Mouse (Mus musculus) heart, embryonic 12.5 days (tissue): ENCODE data around the gene Opcml. TPM values are rescaled to one million over a fixed set of nuclear protein-coding genes. Genes with fewer than 3 reads are reported as not detected.
A peak's percentile ranks its signal among the peaks of the same experiment; 100 is the strongest.

Experiments used
- ATAC-seq: fragments of 200-750 bp; cut with Nextera tagmentation; 2 replicates; pipeline ENCODE4 v1.8.0; 2017; ENCODE audit warnings: moderate TSS enrichment, moderate library complexity; ENCODE audit not compliant: insufficient number of reproducible peaks, low FRiP score
- H3K27ac ChIP-seq: fragments of 300-500 bp; sonication (generic); 2 replicates; pipeline ENCODE4 v1.5.1; 2016; ENCODE audit warnings: mild to moderate bottlenecking, moderate library complexity; ENCODE audit not compliant: poor library complexity, severe bottlenecking
- H3K27me3 ChIP-seq: fragments of 300-500 bp; sonication (generic); replicated peaks from 2 replicates; pipeline ENCODE4 v1.6.1; 2016; ENCODE audit warnings: mild to moderate bottlenecking, moderate library complexity
- H3K36me3 ChIP-seq: fragments of 300-500 bp; sonication (generic); 2 replicates; pipeline ENCODE4 v1.6.1; 2016; ENCODE audit warnings: mild to moderate bottlenecking, moderate library complexity
- H3K4me1 ChIP-seq: fragments of 300-500 bp; sonication (generic); replicated peaks from 2 replicates; pipeline ENCODE4 v1.6.1; 2016; ENCODE audit warnings: mild to moderate bottlenecking
- H3K4me2 ChIP-seq: fragments of 300-500 bp; sonication (generic); 2 replicates; pipeline ENCODE4 v1.6.1; 2016; ENCODE audit warnings: mild to moderate bottlenecking, moderate library complexity
- H3K4me3 ChIP-seq: fragments of 300-500 bp; sonication (generic); 2 replicates; pipeline ENCODE4 v1.5.1; 2016; ENCODE audit warnings: mild to moderate bottlenecking
- H3K9ac ChIP-seq: fragments of 300-500 bp; sonication (generic); 2 replicates; pipeline ENCODE4 v1.6.1; 2016; ENCODE audit warnings: mild to moderate bottlenecking, moderate library complexity
- H3K9me3 ChIP-seq: fragments of 300-500 bp; sonication (generic); replicated peaks from 2 replicates; pipeline ENCODE4 v1.6.1; 2016; ENCODE audit warnings: mild to moderate bottlenecking, moderate library complexity
- WGBS: fragments of 180-500 bp; shearing (Covaris S2); methylation state at CpG from one replicate; pipeline ENCODE4 v1.1.7; 2016; 5-methylcytosine and 5-hydroxymethylcytosine counted together
- polyA plus RNA-seq: library from polyadenylated mRNA; unstranded; fragments of >200 nt; fragmentation: Nextera tagmentation; extraction: Ambion mirVana; gene quantifications from 2 replicates; pipeline ENCODE4 v1.2.1, GENCODE M21; 2016

The Opcml gene
- polyA plus RNA-seq, 1 experiment from 2014 or later: 1.4 TPM

DNA sequence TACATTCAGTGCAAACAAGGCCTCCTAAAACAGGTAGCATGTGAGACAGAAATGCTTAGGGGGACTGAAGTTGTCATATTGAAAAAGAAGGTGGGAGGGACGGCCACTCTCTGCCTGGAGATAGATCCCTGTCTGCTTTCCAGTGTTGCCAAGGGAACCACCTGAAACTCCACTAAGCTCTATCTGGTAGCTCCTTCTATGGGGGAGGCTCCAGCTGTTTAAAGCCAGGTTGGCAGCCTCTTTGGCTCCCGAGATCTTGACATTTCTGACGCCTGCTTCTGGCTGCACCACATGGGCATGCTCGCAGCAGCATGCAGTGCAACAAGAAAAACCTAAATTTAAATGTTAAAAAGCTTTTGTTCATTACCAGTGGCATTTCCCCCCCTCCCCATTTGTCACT lies 537.4 kb downstream of the Opcml start:
- H3K36me3 ChIP-seq: no peaks in the 10 kb centered on the region
- ATAC-seq: no peak
- H3K9ac ChIP-seq: no peak overlapping the region
- no peak overlapping the region for H3K4me3 ChIP-seq
- no peaks in the 10 kb centered on the region for H3K9me3 ChIP-seq
- H3K4me2 ChIP-seq: no peak overlapping the region
- H3K27me3 ChIP-seq: no peaks in the 10 kb centered on the region
- WGBS: 41% methylated on average over 4 of the region's 4 CpGs
- no peak overlapping the region for H3K27ac ChIP-seq
- peaks cover 7% of the 10 kb centered on the region for H3K4me1 ChIP-seq

DNA sequence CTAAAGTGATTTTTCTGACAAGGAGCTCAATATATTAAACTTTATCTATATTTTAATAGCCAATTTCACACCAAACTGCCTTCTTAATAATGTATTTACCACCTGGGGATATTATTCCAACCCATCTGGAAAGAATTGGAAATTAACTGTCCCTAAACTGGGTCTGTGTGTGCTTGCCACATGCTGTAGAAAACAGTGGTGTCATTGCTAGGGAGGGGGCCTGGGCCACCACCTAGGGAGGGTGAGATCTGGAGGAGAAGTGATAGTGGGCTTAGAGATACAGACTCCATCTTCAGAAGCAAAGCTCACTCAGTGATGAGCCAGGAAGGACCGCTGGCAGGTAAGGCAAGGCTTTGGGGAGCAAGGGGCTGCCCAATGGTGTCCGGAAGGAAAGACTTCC lies 537.9 kb downstream of the Opcml start:
- WGBS: 78% methylated on average over 2 of the region's 2 CpGs
- H3K9ac ChIP-seq: no peak overlapping the region

DNA sequence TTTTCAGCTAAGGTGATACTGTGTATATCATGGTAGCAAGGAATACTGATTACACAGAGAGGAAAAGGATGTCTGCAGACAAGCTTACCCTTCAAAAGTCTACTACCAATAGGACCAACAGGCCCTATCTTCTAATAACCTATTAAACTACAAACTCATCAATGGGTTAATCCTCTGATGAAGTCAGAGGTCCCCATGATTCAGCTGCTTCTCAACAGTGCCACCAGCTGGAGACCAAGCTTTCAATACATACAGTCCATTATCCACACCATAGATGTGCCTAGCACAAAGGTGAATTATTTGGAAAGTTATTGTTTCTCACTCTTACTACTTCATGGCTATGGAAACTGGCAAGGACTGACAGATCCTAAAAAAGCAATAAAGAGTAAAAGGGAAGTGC lies 538.9 kb downstream of the Opcml start:
- no peaks in the 10 kb centered on the region for H3K27me3 ChIP-seq
- no peaks in the 10 kb centered on the region for H3K9me3 ChIP-seq
- peaks cover 7% of the 10 kb centered on the region for H3K4me1 ChIP-seq
- H3K4me2 ChIP-seq: no peak overlapping the region
- no peak for ATAC-seq
- H3K36me3 ChIP-seq: no peaks in the 10 kb centered on the region
- H3K27ac ChIP-seq: no peak overlapping the region
- no peak overlapping the region for H3K9ac ChIP-seq
- no peak overlapping the region for H3K4me3 ChIP-seq

More for the DNA sequence above, 537.9 kb downstream of the Opcml start:
- Histone ChIP-seq H3K4me1 (peaks cover 7% of the 10 kb centered on the region), H3K27ac (no peak overlapping the region), H3K27me3 (no peaks in the 10 kb centered on the region), H3K4me2 (no peak overlapping the region), H3K9me3 (no peaks in the 10 kb centered on the region), H3K4me3 (no peak overlapping the region), H3K36me3 (no peaks in the 10 kb centered on the region)
- no peak for ATAC-seq

DNA sequence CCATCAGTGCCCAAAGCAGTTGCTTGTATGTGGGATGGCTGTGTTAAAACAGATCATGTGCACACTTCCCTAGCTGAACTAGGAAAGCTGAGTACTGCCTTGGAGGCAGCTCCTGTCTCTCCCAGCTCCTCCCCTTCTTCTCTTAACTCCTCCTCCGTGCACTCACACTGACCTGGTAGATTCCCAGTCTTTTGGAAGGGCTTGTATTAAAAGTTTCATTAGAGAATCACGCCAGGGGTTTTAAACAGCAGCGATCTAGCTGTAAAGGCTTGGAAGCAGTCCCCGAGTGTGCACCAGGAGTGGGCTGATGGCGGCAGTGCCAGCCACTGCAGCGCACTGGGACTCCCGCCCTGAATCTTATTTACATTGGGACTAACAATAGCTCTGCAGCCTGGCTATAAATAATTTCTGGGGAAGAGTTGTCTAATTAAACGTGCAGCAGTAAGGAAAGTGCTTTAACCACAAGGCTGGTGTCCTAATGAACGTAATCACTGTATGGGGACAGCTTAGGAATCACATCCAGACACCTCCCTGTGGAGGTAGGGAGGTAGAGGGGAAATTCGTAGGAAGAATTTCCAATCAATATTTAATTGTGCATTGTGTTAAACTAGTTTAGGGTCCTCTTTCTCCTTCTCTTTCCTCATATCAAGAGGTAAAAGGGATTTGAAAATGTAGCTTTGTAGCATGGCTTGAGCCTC lies 546.1 kb downstream of the Opcml start:
- H3K4me1 ChIP-seq: no peaks in the 10 kb centered on the region
- no peak overlapping the region for H3K9ac ChIP-seq
- no peak overlapping the region for H3K27ac ChIP-seq
- H3K36me3 ChIP-seq: no peaks in the 10 kb centered on the region
- H3K9me3 ChIP-seq: no peaks in the 10 kb centered on the region
- no peak for ATAC-seq
- H3K27me3 ChIP-seq: no peaks in the 10 kb centered on the region
- H3K4me2 ChIP-seq: peak overlapping the region; percentile 47
- WGBS: 43% methylated on average over 10 of the region's 10 CpGs
- H3K4me3 ChIP-seq: peak overlapping the region; percentile 19; the same call in 1 of the 2 replicates

DNA sequence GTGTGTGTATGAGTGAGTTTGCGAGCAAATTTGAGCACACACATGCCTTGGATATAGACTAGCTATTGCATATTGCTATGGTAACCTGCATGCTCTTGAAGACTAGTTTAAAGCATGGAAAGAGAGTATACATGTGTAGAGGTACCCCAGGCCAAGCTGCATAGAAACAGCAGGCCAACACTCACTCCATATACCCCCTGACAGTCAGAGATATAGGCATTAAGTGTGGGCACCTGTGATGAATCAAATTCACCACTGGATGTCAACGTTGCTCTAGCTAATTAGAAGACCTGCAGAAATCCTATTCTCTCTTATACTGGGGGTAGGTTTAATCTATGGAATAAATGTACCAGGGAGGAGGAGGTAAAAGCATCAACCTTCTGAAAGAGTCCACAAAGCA lies 547.3 kb downstream of the Opcml start:
- H3K4me2 ChIP-seq: no peak overlapping the region
- no peak overlapping the region for H3K4me3 ChIP-seq
- H3K4me1 ChIP-seq: no peaks in the 10 kb centered on the region
- no peaks in the 10 kb centered on the region for H3K9me3 ChIP-seq
- no peak overlapping the region for H3K9ac ChIP-seq
- no peak overlapping the region for H3K27ac ChIP-seq
- no peaks in the 10 kb centered on the region for H3K36me3 ChIP-seq
- no peaks in the 10 kb centered on the region for H3K27me3 ChIP-seq
- WGBS: 58% methylated on average over 2 of the region's 2 CpGs
- ATAC-seq: no peak

DNA sequence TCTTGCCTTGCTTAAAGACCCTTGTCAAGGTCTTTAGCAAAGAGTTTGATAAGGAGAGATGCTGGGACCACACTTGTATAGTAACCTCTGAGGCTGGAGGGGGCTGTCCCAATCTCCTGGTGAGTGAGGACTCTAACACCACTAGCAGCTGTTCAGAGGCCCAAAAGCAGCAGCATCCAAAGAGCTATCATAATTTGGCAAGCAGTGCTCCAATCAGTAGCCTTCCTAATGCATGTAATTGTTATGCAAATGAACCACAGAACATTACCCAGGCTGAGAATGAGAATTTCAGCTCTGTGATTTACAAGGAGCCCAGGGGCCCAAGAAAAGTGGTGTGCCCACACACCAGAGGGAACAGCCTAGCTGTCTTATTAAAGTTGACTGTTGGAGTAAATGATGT lies 564.4 kb downstream of the Opcml start:
- Histone ChIP-seq H3K4me1 (no peaks in the 10 kb centered on the region), H3K27me3 (no peaks in the 10 kb centered on the region), H3K36me3 (no peaks in the 10 kb centered on the region), H3K4me2 (no peak overlapping the region), H3K27ac (no peak overlapping the region), H3K4me3 (no peak overlapping the region), H3K9me3 (no peaks in the 10 kb centered on the region), H3K9ac (no peak overlapping the region)
- no peak for ATAC-seq

DNA sequence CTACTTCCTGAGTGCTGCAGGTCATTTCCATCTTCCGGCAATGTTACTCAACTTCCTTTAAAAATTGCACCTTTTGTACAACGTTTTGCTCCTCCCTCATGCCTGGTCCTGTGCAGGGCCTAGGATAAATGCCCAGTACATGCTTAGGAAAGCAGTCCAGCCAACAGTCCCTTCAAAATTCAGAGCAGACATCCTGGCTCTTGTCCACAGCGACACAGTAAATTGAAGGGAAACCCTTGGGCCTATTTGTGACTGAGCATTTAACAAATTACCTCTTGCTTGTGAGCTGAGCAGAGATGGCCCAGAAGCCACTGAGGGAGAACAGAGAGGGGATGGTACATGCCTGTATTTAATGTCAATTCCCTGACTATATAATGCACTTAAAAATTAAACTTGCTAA lies 567.4 kb downstream of the Opcml start:
- Histone ChIP-seq H3K4me1 (no peaks in the 10 kb centered on the region), H3K4me3 (no peak overlapping the region), H3K9ac (no peak overlapping the region), H3K36me3 (no peaks in the 10 kb centered on the region), H3K9me3 (no peaks in the 10 kb centered on the region), H3K4me2 (no peak overlapping the region), H3K27ac (no peak overlapping the region), H3K27me3 (no peaks in the 10 kb centered on the region)
- 77% methylated on average over 3 of the region's 3 CpGs for WGBS
- no peak for ATAC-seq

DNA sequence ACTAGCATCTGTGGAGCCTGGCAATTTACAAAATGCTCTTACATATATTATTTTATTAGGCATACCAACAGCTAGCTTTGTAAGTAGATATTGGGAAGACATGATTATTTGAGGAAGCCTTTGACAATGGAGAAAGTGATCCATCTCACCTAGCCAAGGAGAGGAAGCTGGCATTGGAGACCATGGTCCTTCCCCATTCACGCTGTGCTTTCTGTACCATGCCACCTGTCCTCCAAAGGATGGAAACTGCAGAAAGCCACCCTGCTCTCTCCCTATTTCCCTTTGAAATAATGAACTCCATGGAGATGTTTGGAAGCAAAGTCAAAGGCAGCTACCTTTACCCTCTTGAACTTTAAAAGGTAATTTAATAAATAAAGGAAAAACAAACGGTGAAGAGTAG lies 570.1 kb downstream of the Opcml start:
- no peak overlapping the region for H3K4me3 ChIP-seq
- 89% methylated on average over 2 of the region's 2 CpGs for WGBS
- H3K9ac ChIP-seq: no peak overlapping the region
- H3K27ac ChIP-seq: no peak overlapping the region
- no peak overlapping the region for H3K4me2 ChIP-seq
- H3K4me1 ChIP-seq: peaks cover 3% of the 10 kb centered on the region; the same call in 1 of the 2 replicates
- ATAC-seq: no peak
- H3K27me3 ChIP-seq: no peaks in the 10 kb centered on the region
- H3K9me3 ChIP-seq: no peaks in the 10 kb centered on the region
- no peaks in the 10 kb centered on the region for H3K36me3 ChIP-seq

DNA sequence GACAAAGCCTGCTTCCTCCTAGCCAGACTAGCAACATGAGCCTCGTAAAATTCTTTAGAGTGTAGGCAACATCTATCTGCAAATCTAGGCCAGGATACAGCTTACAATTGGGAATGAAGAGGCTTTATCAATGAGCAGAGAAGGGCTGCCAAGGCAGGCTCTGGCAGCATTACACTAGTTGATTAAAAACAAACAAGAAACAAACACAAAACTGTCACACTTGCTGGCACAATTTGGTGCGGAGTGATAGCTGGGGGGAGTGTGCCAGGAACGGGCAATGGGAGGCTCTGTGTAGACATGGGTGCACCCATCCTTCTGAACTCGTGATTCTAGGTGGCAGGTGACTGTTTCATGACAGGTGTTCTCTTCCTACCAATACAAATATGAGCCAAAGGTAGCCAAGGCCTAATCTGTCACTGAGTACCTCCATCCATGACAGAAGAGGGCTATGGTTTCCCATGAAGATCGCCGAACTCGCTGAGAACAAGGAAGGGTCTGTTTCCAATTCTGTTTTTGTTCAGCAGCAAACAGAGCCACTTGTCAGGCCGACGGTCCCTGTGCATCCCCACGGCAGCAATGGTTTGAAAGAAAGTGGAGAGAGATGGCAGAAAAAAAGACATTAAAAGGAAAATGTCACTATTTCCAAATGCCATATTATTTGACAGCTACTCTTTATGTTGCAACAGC lies 574.0 kb downstream of the Opcml start:
- no peak for ATAC-seq
- 78% methylated on average over 10 of the region's 10 CpGs for WGBS

DNA sequence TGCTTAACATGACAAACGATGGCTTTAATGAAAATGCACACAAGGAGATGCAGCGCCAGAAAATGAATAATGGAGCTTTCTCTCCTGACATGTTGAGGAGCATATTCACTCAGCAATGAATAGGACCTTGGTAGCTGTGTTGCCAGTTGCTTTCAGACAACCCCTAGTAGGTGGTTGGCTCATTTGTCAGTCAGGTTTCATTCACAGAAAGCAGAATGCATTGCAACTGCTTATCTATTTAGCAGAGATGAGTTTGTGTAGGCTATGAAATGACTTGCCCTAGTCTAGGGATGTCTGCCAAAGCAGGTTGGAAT lies 574.5 kb downstream of the Opcml start:
- Histone ChIP-seq H3K9me3 (no peaks in the 10 kb centered on the region), H3K4me2 (no peak overlapping the region), H3K27ac (no peak overlapping the region), H3K4me1 (peaks cover 5% of the 10 kb centered on the region; the same call in 1 of the 2 replicates), H3K36me3 (no peaks in the 10 kb centered on the region), H3K4me3 (no peak overlapping the region), H3K9ac (no peak overlapping the region), H3K27me3 (no peaks in the 10 kb centered on the region)
- WGBS: 83% methylated on average over 2 of the region's 2 CpGs
- no peak for ATAC-seq

More for the DNA sequence above, 574.0 kb downstream of the Opcml start:
- Histone ChIP-seq H3K27ac (no peak overlapping the region), H3K4me1 (peaks cover 5% of the 10 kb centered on the region; the same call in 1 of the 2 replicates), H3K36me3 (no peaks in the 10 kb centered on the region), H3K4me2 (no peak overlapping the region), H3K9ac (no peak overlapping the region), H3K27me3 (no peaks in the 10 kb centered on the region), H3K9me3 (no peaks in the 10 kb centered on the region), H3K4me3 (no peak overlapping the region)

DNA sequence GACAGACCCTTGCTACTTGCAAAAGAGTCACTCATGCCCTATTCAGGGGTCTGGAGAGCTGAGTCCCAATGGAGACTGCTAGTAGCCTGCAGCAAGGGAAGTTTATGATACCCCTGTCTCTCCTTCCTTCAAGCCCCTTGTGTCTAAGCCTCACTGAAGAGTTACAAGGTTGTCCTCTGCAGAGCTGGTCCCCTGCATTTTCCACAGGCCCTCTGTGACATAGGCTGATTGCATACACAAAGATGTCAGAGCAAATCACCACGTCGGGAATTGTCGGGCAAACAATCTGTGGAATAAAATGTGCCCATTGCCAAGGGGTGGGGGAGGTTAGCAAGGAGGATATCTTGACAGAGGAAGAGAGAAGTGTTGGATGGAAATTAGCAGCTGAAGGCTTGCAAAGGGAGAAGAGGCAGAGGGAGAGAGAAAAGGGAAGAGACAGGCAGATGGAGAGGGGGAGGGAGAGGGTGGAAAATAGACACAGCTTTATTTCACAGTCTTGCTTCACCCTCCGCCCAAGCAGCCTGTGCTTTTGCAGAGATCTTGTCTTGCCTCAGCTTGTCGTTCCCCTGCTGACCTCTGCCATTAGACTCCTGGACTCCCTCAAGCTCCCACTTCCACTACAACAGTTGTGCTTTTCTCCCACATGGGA lies 596.1 kb downstream of the Opcml start:
- no peaks in the 10 kb centered on the region for H3K36me3 ChIP-seq
- H3K4me3 ChIP-seq: no peak overlapping the region
- no peak overlapping the region for H3K27ac ChIP-seq
- no peaks in the 10 kb centered on the region for H3K4me1 ChIP-seq
- H3K9me3 ChIP-seq: no peaks in the 10 kb centered on the region
- H3K9ac ChIP-seq: no peak overlapping the region
- ATAC-seq: no peak
- H3K27me3 ChIP-seq: no peaks in the 10 kb centered on the region
- no peak overlapping the region for H3K4me2 ChIP-seq
- WGBS: 38% methylated on average over 5 of the region's 5 CpGs
